Mouse (Mus musculus) spleen, adult 2 months (tissue): ENCODE results near the gene Zbtb48. TPM values are rescaled to one million over a fixed set of nuclear protein-coding genes. Genes with fewer than 3 reads are reported as not detected.

Source experiments
- DNase-seq, 2 experiments: peaks; one replicate each; pipeline versions ENCODE4 v3.0.0 to v3.0.0-alpha.2; 2012 to 2021; ENCODE audit warnings: low spot score in 2 of 2, low read depth in 1 of 2
- H3K27ac ChIP-seq: fragments of 200-500 bp; 2 replicates; pipeline ENCODE4 v1.5.1; 2012; ENCODE audit warnings: low read length, inconsistent platforms; ENCODE audit not compliant: insufficient read depth
- H3K27me3 ChIP-seq: fragments of 200-500 bp; 2 replicates; pipeline ENCODE4 v1.6.1; 2012; ENCODE audit warnings: mild to moderate bottlenecking, moderate library complexity, low read length, inconsistent platforms; ENCODE audit not compliant: control insufficient read depth, insufficient read depth
- H3K36me3 ChIP-seq: fragments of 200-500 bp; 2 replicates; pipeline ENCODE4 v1.6.1; 2012; ENCODE audit warnings: mild to moderate bottlenecking, low read length, inconsistent platforms; ENCODE audit not compliant: control insufficient read depth, insufficient read depth
- H3K4me1 ChIP-seq: fragments of 200-500 bp; 2 replicates; pipeline ENCODE4 v1.6.1; 2011; ENCODE audit warnings: inconsistent platforms; ENCODE audit not compliant: control insufficient read depth, insufficient read depth, insufficient read length
- H3K4me3 ChIP-seq: fragments of 200-500 bp; 2 replicates; pipeline ENCODE4 v1.5.1; 2011; ENCODE audit warnings: mild to moderate bottlenecking, inconsistent platforms; ENCODE audit not compliant: insufficient read depth, insufficient read length; ENCODE audit errors: extremely low read depth
- CTCF ChIP-seq: fragments of 200-500 bp; IDR thresholded peaks from 2 replicates; pipeline ENCODE4 v1.5.1; 2011; ENCODE audit warnings: mild to moderate bottlenecking, inconsistent platforms; ENCODE audit not compliant: insufficient read depth, insufficient read length, insufficient replicate concordance; ENCODE audit errors: extremely low read depth
- POLR2A ChIP-seq: fragments of 200-500 bp; IDR thresholded peaks from 2 replicates; pipeline ENCODE4 v1.6.1; 2011; ENCODE audit warnings: low read depth, low read length, inconsistent platforms
- WGBS: fragments of 180-500 bp; shearing (Covaris S2); methylation state at CpG from one replicate; pipeline ENCODE4 v1.1.7; 2018; 5-methylcytosine and 5-hydroxymethylcytosine counted together
- polyA plus RNA-seq: library from polyadenylated mRNA; depleted of rRNA; stranded (reverse); fragments of >200 nt; gene quantifications from 2 replicates; pipeline ENCODE4 v1.2.3, GENCODE M21; 2012

The Zbtb48 gene
- polyA plus RNA-seq, 1 experiment: 21.3 TPM

- DNase-seq: no peak
- Histone ChIP-seq H3K4me3 (no peak overlapping the region), H3K4me1 (peaks cover 16% of the 10 kb centered on the region; the same call in 1 of the 2 replicates), H3K27ac (no peak overlapping the region), H3K27me3 (no peaks in the 10 kb centered on the region), H3K36me3 (no peaks in the 10 kb centered on the region; the same call in 1 of the 2 replicates)
- TF ChIP-seq CTCF: no peak
- TF ChIP-seq POLR2A: no peak
- WGBS: 85% methylated on average over 15 of the region's 15 CpGs
Observed at GRCm38 (mm10) chr4:152028456-152028855, 985 bp upstream of the Zbtb48 start.

- TF ChIP-seq POLR2A (no peak), CTCF (no peak)
- H3K27ac ChIP-seq: peak overlapping the region; percentile 67
- no peak for DNase-seq
- H3K36me3 ChIP-seq: no peaks in the 10 kb centered on the region; the same call in 1 of the 2 replicates
- peaks cover 16% of the 10 kb centered on the region; the same call in 1 of the 2 replicates for H3K4me1 ChIP-seq
- 6% methylated on average over 39 of the region's 41 CpGs for WGBS
- H3K27me3 ChIP-seq: no peaks in the 10 kb centered on the region
- peak overlapping the region; percentile 87 for H3K4me3 ChIP-seq
Observed at GRCm38 (mm10) chr4:152026751-152027508, 541 bp downstream of the Zbtb48 start.

DNA sequence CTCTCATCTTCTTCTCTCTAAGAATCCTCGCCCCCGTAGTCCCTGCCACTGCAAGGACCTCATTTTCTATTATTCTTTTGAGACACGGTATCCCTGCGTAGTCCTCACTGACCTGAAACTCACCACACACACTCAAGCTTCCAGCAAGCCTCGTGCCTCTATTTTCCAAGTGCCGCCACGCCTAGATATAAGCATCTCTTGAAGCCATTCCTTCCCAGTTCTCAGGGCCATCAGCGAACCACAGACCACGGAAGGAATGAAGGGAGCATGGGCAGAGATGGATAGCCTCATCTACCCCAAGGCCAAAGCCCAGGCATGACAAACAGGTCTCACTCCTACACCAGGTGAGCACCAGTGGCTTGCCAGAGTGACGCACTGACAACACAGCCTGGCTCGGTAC lies 2.9 kb downstream of the Zbtb48 start:
- no peak for TF ChIP-seq CTCF
- TF ChIP-seq POLR2A: no peak
- H3K36me3 ChIP-seq: peaks cover 16% of the 10 kb centered on the region
- 93% methylated on average over 11 of the region's 11 CpGs for whole genome bisulfite sequencing
- no peaks in the 10 kb centered on the region for H3K27me3 ChIP-seq
- H3K4me1 ChIP-seq: peaks cover 16% of the 10 kb centered on the region; the same call in 1 of the 2 replicates
- no peak overlapping the region for H3K4me3 ChIP-seq
- H3K27ac ChIP-seq: no peak overlapping the region
- DNase-seq: no peak

GRCm38 (mm10) chr4:152022506-152022905 lies 5.0 kb downstream of the Zbtb48 start:
- no peak for TF ChIP-seq POLR2A
- no peak for TF ChIP-seq CTCF
- WGBS: 92% methylated on average over 8 of the region's 8 CpGs
- H3K4me3 ChIP-seq: no peak overlapping the region
- no peak for DNase-seq
- H3K4me1 ChIP-seq: peaks cover 11% of the 10 kb centered on the region; the same call in 1 of the 2 replicates
- H3K36me3 ChIP-seq: peaks cover 18% of the 10 kb centered on the region
- H3K27me3 ChIP-seq: no peaks in the 10 kb centered on the region
- H3K27ac ChIP-seq: no peak overlapping the region

- 87% methylated on average over 12 of the region's 12 CpGs for WGBS
- no peak for DNase-seq
- Histone ChIP-seq H3K27me3 (no peaks in the 10 kb centered on the region), H3K36me3 (peaks cover 18% of the 10 kb centered on the region), H3K4me1 (peaks cover 6% of the 10 kb centered on the region; the same call in 1 of the 2 replicates), H3K4me3 (no peak overlapping the region), H3K27ac (no peak overlapping the region)
- TF ChIP-seq CTCF: no peak
- no peak for TF ChIP-seq POLR2A
Observed at GRCm38 (mm10) chr4:152021568-152022097, 5.8 kb downstream of the Zbtb48 start.

DNA sequence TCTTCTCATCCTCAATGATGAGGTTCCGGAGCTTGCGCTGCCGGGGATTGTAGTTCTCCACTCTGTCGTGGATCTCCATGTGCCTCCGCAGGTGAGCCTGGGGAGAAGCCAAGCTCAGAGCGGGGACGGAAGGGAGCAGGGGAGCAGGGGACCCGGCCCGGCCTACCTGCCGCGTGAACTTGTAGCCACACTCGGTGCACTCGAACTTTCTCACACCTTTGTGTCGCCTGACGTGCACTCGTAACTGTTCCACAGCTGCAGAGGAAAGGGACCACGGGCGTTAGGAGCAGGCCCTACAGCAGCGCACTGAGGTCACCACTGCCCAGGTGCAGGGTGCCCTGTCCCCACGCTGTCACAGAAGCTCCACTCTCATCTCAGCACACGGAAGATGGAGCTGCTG lies 7.4 kb downstream of the Zbtb48 start:
- Histone ChIP-seq H3K36me3 (peaks cover 23% of the 10 kb centered on the region), H3K4me3 (no peak overlapping the region), H3K27ac (no peak overlapping the region), H3K4me1 (no peaks in the 10 kb centered on the region), H3K27me3 (no peaks in the 10 kb centered on the region)
- WGBS: 90% methylated on average over 21 of the region's 21 CpGs
- no peak for TF ChIP-seq CTCF
- no peak for TF ChIP-seq POLR2A
- no peak for DNase-seq

DNA sequence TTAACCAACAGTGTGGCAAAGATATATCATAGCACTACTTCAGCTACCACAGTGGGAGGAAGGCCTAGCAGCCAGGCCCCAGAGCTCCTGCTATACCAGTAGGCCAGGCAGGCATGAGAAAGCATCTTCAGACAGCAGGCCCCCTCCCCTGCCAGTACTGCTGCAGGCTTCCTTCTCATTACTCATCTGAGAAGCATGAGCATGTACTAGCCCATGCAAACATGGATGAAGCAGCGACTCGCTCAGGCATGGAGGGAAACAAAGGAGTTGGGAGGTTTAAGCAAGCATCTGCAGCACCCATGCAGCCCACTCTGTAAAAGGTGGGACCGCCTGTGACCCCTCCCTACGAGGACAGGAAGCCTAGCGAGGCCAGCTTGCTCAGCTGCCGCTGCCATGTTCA lies 8.4 kb downstream of the Zbtb48 start:
- H3K36me3 ChIP-seq: peaks cover 27% of the 10 kb centered on the region
- H3K4me3 ChIP-seq: no peak overlapping the region
- H3K4me1 ChIP-seq: no peaks in the 10 kb centered on the region
- H3K27ac ChIP-seq: no peak overlapping the region
- no peaks in the 10 kb centered on the region for H3K27me3 ChIP-seq
- TF ChIP-seq CTCF (no peak), POLR2A (no peak)
- 85% methylated on average over 6 of the region's 6 CpGs for WGBS
- DNase-seq: no peak
